Mouse (Mus musculus): ENCODE data around the gene Hist1h2ad. TPM values are rescaled to one million over a fixed set of nuclear protein-coding genes. Genes with fewer than 3 reads are reported as not detected.

The Hist1h2ad gene
- total RNA-seq (2023) = 2.4 TPM

GRCm38 (mm10) chr13:23573898-23574524 is at the start of gene Hist1h2ad, which contains the start of gene Hist1h2bf:
Gene Hist1h2ad, plus strand, starts transcription at chr13:23574381.
Gene Hist1h2bf, minus strand, starts transcription at chr13:23574196.

GRCm38 (mm10) chr13:23530901-23531875 is 43.0 kb upstream of the Hist1h2ad start, which contains the start of gene Hist1h4h:
Gene Hist1h4h, plus strand, starts transcription at chr13:23531050.

GRCm38 (mm10) chr13:23533560-23534367 is 40.4 kb upstream of the Hist1h2ad start, which contains the start of gene Hist1h2af:
Gene Hist1h2af, plus strand, starts transcription at chr13:23533906.

GRCm38 (mm10) chr13:23535137-23536075 is 38.8 kb upstream of the Hist1h2ad start, which contains the start of gene Hist1h3g:
Gene Hist1h3g, plus strand, starts transcription at chr13:23535422.

GRCm38 (mm10) chr13:23542999-23543607 is 31.1 kb upstream of the Hist1h2ad start, which contains the start of gene Hist1h2bh:
Gene Hist1h2bh, minus strand, starts transcription at chr13:23543392.

GRCm38 (mm10) chr13:23543965-23544786 is 30.0 kb upstream of the Hist1h2ad start, which contains the start of gene Hist1h3f:
Gene Hist1h3f, plus strand, starts transcription at chr13:23544052.

GRCm38 (mm10) chr13:23551146-23551834 is 22.9 kb upstream of the Hist1h2ad start, which contains the start of gene Hist1h4f:
Gene Hist1h4f, minus strand, starts transcription at chr13:23551648.

GRCm38 (mm10) chr13:23552962-23553361 is 21.2 kb upstream of the Hist1h2ad start, which contains the start of gene Hist1h1d:
Gene Hist1h1d, plus strand, starts transcription at chr13:23553262.

GRCm38 (mm10) chr13:23561883-23562659 is 12.1 kb upstream of the Hist1h2ad start, which contains the start of gene Hist1h3e:
Gene Hist1h3e, minus strand, starts transcription at chr13:23562369.

GRCm38 (mm10) chr13:23571022-23571503 is 3.1 kb upstream of the Hist1h2ad start, which contains the start of the genes Hist1h2ae and Hist1h2bg:
Gene Hist1h2ae, minus strand, starts transcription at chr13:23571220.
Gene Hist1h2bg, plus strand, starts transcription at chr13:23571396.

GRCm38 (mm10) chr13:23575271-23575851 is 1.2 kb downstream of the Hist1h2ad start, which contains the start of gene Hist1h3d:
Gene Hist1h3d, plus strand, starts transcription at chr13:23575763.

GRCm38 (mm10) chr13:23581408-23582218 is 7.4 kb downstream of the Hist1h2ad start, which contains the start of gene Hist1h4d:
Gene Hist1h4d, plus strand, starts transcription at chr13:23581598.

GRCm38 (mm10) chr13:23620733-23621531 is 46.8 kb downstream of the Hist1h2ad start, which contains the start of gene Hist1h2be:
Gene Hist1h2be, minus strand, starts transcription at chr13:23621124.

GRCm38 (mm10) chr13:23622175-23622671 is 48.0 kb downstream of the Hist1h2ad start, which contains the start of gene Hist1h1e:
Gene Hist1h1e, minus strand, starts transcription at chr13:23622558.

All from CD4-positive naive resting alpha-beta T cell, adult 57 days (primary cell).